Mouse (Mus musculus): ENCODE measurements around the gene Gm19426.

GRCm38 (mm10) chr2:84744126-84744525 is 671 bp upstream of the Gm19426 start:
- TF ChIP-seq CTCF (IDR thresholded peaks at IDR 0.05; ENCODE audit: extremely low read depth, insufficient read depth, insufficient read length, insufficient replicate concordance), result no peak
- no peak for TF ChIP-seq POLR2A (IDR thresholded peaks at IDR 0.05; ENCODE audit: low read depth, low read length)
